Mouse (Mus musculus) midbrain, postnatal 0 days (tissue): ENCODE measurements at regions not wholly inside any gene's neighbourhood (a gene's known extent, or its start where the extent isn't known, plus 50 kb on each side); places are given as distances from the start of the nearest gene placed in this dataset.
A peak's percentile ranks its signal among the peaks of the same experiment; 100 is the strongest.

Experiments
- ATAC-seq: fragments of 200-750 bp; cut with Nextera tagmentation; 2 replicates; pipeline ENCODE4 v1.8.0; 2017; ENCODE audit warnings: moderate number of reproducible peaks, mild to moderate bottlenecking, moderate TSS enrichment, moderate library complexity; ENCODE audit not compliant: low FRiP score
- DNase-seq: peaks from one replicate; pipeline ENCODE4 v3.0.0-alpha.2; 2015; ENCODE audit warnings: low spot score
- H3K27ac ChIP-seq: fragments of 300-500 bp; sonication (generic); 2 replicates; pipeline ENCODE4 v1.5.1; 2014; ENCODE audit warnings: low read depth, mild to moderate bottlenecking, low read length, mixed read lengths
- H3K27me3 ChIP-seq: fragments of 300-500 bp; sonication (generic); 2 replicates; pipeline ENCODE4 v1.6.1; 2014; ENCODE audit warnings: low read length, control low read depth, mixed read lengths; ENCODE audit not compliant: insufficient read depth
- H3K36me3 ChIP-seq: fragments of 300-500 bp; sonication (generic); 2 replicates; pipeline ENCODE4 v1.6.1; 2014; ENCODE audit warnings: low read length, control low read depth, mixed read lengths; ENCODE audit not compliant: insufficient read depth
- H3K4me1 ChIP-seq: fragments of 300-500 bp; sonication (generic); 2 replicates; pipeline ENCODE4 v1.6.1; 2014; ENCODE audit warnings: mild to moderate bottlenecking, control low read depth, antibody characterized with exemption, low read length, mixed read lengths; ENCODE audit not compliant: insufficient read depth
- H3K4me2 ChIP-seq: fragments of 300-500 bp; sonication (generic); 2 replicates; pipeline ENCODE4 v1.6.1; 2014; ENCODE audit warnings: low read depth, mild to moderate bottlenecking, low read length, mixed read lengths; ENCODE audit not compliant: poor library complexity, severe bottlenecking
- H3K4me3 ChIP-seq: fragments of 300-500 bp; sonication (generic); 2 replicates; pipeline ENCODE4 v1.5.1; 2014; ENCODE audit warnings: low read depth, mild to moderate bottlenecking, low read length, moderate library complexity
- H3K9ac ChIP-seq: fragments of 300-500 bp; sonication (generic); replicated peaks from 2 replicates; pipeline ENCODE4 v1.6.1; 2014; ENCODE audit warnings: mild to moderate bottlenecking, low read length, moderate library complexity, mixed read lengths; ENCODE audit not compliant: poor library complexity, severe bottlenecking
- H3K9me3 ChIP-seq: fragments of 300-500 bp; sonication (generic); 2 replicates; pipeline ENCODE4 v1.6.1; 2016; ENCODE audit warnings: low read length, control low read depth
- CTCF ChIP-seq: IDR thresholded peaks from 2 replicates; pipeline ENCODE4 v1.5.1; 2016; ENCODE audit warnings: antibody characterized with exemption, mild to moderate bottlenecking
- WGBS: fragments of 180-500 bp; shearing (Covaris S2); extraction: QIAGEN DNeasy Blood & Tissue Kit; methylation state at CpG from one replicate; pipeline ENCODE4 v1.1.7; 2014; 5-methylcytosine and 5-hydroxymethylcytosine counted together

GRCm38 (mm10) chr4:50675576-50675975 is 540.9 kb upstream of the Cylc2 start:
- Histone ChIP-seq H3K4me2 (no peak overlapping the region), H3K4me1 (no peaks in the 10 kb centered on the region), H3K9ac (no peak overlapping the region), H3K27me3 (no peaks in the 10 kb centered on the region), H3K36me3 (no peaks in the 10 kb centered on the region), H3K4me3 (no peak overlapping the region), H3K9me3 (no peaks in the 10 kb centered on the region), H3K27ac (no peak overlapping the region)
- ATAC-seq (no peak), DNase-seq (no peak)
- WGBS, result 70% methylated on average over 2 of the region's 2 CpGs
- peak; percentile 44 for TF ChIP-seq CTCF

DNA sequence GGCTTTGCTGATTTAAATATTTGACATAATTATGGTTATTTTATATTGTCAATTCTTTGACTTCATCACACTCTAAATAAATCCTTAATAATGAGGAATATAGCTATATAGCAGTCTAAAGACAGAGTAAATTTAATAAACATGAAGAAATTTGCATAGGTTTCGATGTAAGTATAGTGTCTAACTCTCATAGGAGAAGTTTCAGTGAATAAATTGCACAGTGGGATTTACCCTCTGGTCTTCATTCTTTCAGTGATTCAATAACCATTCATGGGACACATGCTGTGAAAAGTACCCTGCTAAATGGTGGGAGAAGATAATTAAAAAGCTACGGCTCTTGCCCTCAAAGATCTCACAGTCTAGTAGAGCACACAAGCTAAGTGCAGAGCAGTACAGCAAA is 530.5 kb upstream of the Cylc2 start:
- DNase-seq (peak; percentile 5), ATAC-seq (no peak)
- Histone ChIP-seq H3K36me3 (no peaks in the 10 kb centered on the region), H3K4me3 (no peak overlapping the region), H3K9ac (no peak overlapping the region), H3K27ac (no peak overlapping the region), H3K4me1 (no peaks in the 10 kb centered on the region), H3K27me3 (no peaks in the 10 kb centered on the region), H3K4me2 (no peak overlapping the region), H3K9me3 (no peaks in the 10 kb centered on the region)
- WGBS, result 64% methylated on average over 2 of the region's 2 CpGs
- no peak for TF ChIP-seq CTCF
